Mouse (Mus musculus) C2C12 (cell line): Measurements from ENCODE around the gene Syn3.

Source experiments
- CEBPB ChIP-seq: IDR thresholded peaks from one replicate; pipeline ENCODE4 v1.6.1; 2011; ENCODE audit warnings: low read depth, mild to moderate bottlenecking, control low read depth, moderate library complexity
- CTCF ChIP-seq: IDR thresholded peaks from one replicate; pipeline ENCODE4 v1.5.1; 2011; ENCODE audit not compliant: control insufficient read depth, insufficient read depth, insufficient read length
- USF1 ChIP-seq: IDR thresholded peaks from one replicate; pipeline ENCODE4 v1.6.1; 2011; ENCODE audit warnings: low read depth, mild to moderate bottlenecking, control low read depth, moderate library complexity

DNA sequence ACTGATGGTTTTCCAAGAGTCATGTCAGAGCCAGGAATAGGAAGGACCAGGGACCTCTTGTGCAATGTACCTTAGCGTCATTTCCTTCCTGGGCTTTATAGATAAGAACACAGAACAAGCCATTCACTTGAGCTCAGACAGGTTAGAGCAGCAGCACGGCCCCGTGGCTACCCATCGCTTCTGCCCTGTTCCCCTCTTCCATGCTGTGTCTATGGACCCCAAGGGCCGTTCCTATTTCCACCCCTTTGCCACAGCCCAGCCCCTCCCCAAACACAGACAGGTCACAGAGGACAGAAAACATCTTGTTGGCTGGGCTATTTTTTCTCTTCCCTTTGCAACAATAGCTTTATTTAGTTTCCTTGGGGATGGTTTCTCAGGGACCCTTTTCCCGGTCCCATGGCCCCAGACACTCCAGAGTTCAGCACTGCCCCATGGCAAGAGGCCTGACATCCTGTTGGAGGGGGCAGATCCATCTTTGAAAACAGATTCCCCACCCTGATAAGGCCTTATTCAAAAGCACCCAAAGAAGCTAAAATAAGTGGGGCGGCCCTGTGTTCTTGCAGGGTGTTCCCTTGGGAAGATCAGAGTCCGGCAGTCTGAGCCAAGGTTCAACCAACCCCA lies 359.5 kb downstream of the Syn3 start:
- TF ChIP-seq CTCF: no peak
- no peak for TF ChIP-seq USF1
- TF ChIP-seq CEBPB: no peak
